Mouse (Mus musculus) megakaryocyte, embryonic 14.5 days (primary cell): ENCODE measurements around the gene Zfp970. TPM values are rescaled to one million over a fixed set of nuclear protein-coding genes. Genes with fewer than 3 reads are reported as not detected.
A peak's percentile ranks its signal among the peaks of the same experiment; 100 is the strongest.
"Not testable (repeated sequence)": the region's sequence is repeated elsewhere in the genome, so short reads cannot be mapped to it uniquely, and the experiment has no call there.

ENCODE experiments used
- H3K27me3 ChIP-seq: replicated peaks from 2 replicates; pipeline ENCODE3; 2012; ENCODE audit warnings: inconsistent platforms
- H3K36me3 ChIP-seq: replicated peaks from 2 replicates; pipeline ENCODE3; 2012; ENCODE audit warnings: low read length, inconsistent platforms, mixed read lengths
- H3K4me1 ChIP-seq: 2 replicates; pipeline ENCODE4 v1.6.1; 2012; ENCODE audit warnings: inconsistent platforms
- H3K4me3 ChIP-seq: replicated peaks from 2 replicates; pipeline ENCODE3; 2012; ENCODE audit warnings: moderate library complexity, mild to moderate bottlenecking, inconsistent platforms
- H3K9me3 ChIP-seq: 2 replicates; pipeline ENCODE4 v1.6.1; 2012; ENCODE audit warnings: inconsistent platforms
- FLI1 ChIP-seq: IDR thresholded peaks from 2 replicates; pipeline ENCODE4 v1.6.1; 2012; ENCODE audit warnings: low read length, inconsistent platforms, mixed read lengths
- GATA1 ChIP-seq: IDR thresholded peaks from 3 replicates; pipeline ENCODE4 v1.6.1; 2012; ENCODE audit warnings: mixed read lengths, low read length, inconsistent platforms, borderline replicate concordance
- polyA plus RNA-seq: library from polyadenylated mRNA; stranded (reverse); fragments of >175 nt; gene quantifications from 2 replicates; pipeline ENCODE4 v1.2.3, GENCODE M21; 2012; ENCODE audit warnings: low replicate concordance; ENCODE audit not compliant: insufficient read depth

Gene Zfp970
- polyA plus RNA-seq, 1 experiment: 0.48 TPM

DNA sequence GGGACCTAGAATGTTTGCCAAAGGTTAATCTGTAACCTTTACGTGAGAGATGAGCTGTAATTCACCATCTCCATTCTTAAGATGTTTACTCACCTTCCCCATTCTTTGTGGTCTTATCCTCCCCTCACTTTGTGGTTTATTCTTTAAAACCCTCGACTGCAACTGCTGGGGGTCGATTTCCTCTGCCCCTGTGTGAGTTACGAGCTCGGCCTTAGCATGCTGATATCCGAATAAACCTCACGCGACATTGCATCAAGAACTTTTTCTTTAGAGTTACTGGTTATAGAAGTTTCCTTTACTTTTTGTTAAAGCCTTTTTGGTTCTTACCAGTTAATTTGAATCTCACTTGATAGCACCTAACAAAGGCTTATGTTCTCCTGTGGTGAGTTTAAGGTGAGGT lies 55.5 kb downstream of the Zfp970 start:
- TF ChIP-seq GATA1 (no peak), FLI1 (no peak)
- Histone ChIP-seq H3K4me3 (no peak overlapping the region), H3K4me1 (no peaks in the 10 kb centered on the region), H3K9me3 (peaks cover 59% of the 10 kb centered on the region), H3K36me3 (no peaks in the 10 kb centered on the region), H3K27me3 (no peaks in the 10 kb centered on the region)

GRCm38 (mm10) chr2:177523061-177523460 lies 58.5 kb downstream of the Zfp970 start:
- H3K4me3 ChIP-seq: no peak overlapping the region
- no peaks in the 10 kb centered on the region for H3K27me3 ChIP-seq
- H3K9me3 ChIP-seq: peaks cover 57% of the 10 kb centered on the region
- TF ChIP-seq FLI1 (no peak), GATA1 (no peak)
- no peaks in the 10 kb centered on the region for H3K36me3 ChIP-seq
- no peaks in the 10 kb centered on the region for H3K4me1 ChIP-seq

- H3K4me3 ChIP-seq, H3K36me3 ChIP-seq, H3K4me1 ChIP-seq, H3K27me3 ChIP-seq: not testable (repeated sequence)
- H3K9me3 ChIP-seq: peaks cover 51% of the 10 kb centered on the region
Observed at GRCm38 (mm10) chr2:177523674-177524073, 59.1 kb downstream of the Zfp970 start.

- Histone ChIP-seq H3K9me3 (peaks cover 47% of the 10 kb centered on the region), H3K4me3 (peak overlapping the region; percentile 66)
- H3K4me1 ChIP-seq, H3K36me3 ChIP-seq, H3K27me3 ChIP-seq: not testable (repeated sequence)
Observed at GRCm38 (mm10) chr2:177524171-177524570, 59.6 kb downstream of the Zfp970 start.

Other genes starting within 250 kb of the Zfp970 start
- not detected in 2 replicates for gene Gm14409, start 197.7 kb upstream of the Zfp970 start, polyA plus RNA-seq
- not detected in 2 replicates for gene Gm14412, start 140.4 kb upstream of the Zfp970 start, polyA plus RNA-seq
- not detected in 2 replicates for gene Gm14418, start 66.4 kb upstream of the Zfp970 start, polyA plus RNA-seq
- not detected in 2 replicates for gene Gm14403, start 33.5 kb downstream of the Zfp970 start, polyA plus RNA-seq
- gene Gm14406, start 113.5 kb downstream of the Zfp970 start, polyA plus RNA-seq: not detected in 2 replicates